Mouse (Mus musculus): ENCODE measurements at regions not wholly inside any gene's neighbourhood (a gene's known extent, or its start where the extent isn't known, plus 50 kb on each side); places are given as distances from the start of the nearest gene placed in this dataset.

DNA sequence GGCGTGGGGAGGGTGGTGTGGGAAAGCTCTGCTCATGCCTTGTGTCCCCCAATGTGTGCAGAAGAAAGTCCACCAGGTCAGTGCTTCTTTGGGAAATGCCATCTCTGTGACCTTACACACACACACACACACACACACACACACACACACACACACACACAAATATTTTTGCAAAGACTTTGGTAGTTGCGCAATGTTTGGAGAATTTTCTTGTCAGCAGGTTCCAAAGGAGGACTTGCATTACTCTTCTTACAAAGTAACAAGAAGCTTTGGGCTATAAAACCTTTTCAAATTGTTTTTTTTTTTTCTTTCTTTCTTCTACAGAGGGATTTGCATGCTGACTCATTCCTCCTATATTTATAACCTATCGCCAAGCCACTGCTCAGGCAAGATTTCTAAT, 59.1 kb upstream of the Npvf start:
- DNase-seq: no peak

DNA sequence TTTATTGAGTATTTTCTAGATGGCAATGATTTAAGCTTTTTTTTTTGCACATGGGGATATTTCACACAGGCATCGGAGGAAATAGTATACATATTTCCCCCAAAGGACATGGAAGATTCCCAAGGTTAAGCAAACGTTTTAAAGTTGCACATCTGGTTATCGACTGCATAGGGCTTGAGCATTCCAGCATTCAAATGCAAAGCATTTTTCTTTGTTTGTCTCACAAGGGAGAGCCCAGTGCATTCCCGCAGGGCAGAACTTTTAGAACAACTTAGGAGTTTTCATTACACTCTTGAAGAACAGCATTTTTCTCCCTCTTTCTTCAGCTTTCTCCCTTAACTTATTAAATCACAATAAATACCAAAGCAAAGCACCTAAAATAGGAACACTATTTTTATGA, 64.4 kb upstream of the Npvf start:
- DNase-seq: no peak

DNA sequence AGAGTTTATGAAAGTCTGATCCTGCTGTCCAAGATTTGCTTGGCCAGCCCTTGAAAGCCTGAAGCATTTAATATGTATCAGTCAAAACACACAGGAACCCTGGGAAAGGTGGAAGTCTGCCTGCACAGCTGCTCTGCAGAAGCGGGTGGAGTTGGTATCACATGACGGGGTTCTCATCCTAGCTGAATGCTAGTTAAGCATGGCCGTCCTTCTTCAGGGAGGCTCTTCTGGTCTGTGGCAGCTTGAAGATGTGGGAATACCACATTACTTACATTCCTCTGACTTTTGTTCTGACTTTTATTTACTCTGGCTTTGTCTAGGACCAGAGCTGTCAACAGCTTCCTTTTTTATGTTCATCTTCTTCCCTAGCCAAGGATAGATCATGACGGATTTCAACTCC, 66.1 kb upstream of the Npvf start:
- no peak for DNase-seq

DNA sequence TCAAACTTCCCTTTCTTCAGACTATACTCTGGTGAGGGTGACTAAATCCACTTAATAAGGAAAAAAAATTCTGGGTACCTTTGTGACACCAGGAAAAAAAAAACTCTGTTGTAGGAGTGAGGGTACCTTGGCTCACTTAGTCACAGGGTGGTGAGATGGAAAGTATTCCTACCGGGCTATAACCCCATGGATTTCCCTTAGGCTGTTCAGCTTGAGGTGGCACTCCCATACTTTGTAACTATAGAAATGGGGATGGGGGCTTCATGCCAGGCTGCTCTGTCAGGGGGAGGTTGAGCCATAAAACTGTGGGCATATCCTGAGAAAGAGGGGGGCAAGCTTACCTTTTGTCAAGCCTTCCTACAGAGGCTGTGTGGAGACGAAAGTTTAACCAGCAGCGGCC, 71.4 kb upstream of the Npvf start:
- DNase-seq: no peak

DNA sequence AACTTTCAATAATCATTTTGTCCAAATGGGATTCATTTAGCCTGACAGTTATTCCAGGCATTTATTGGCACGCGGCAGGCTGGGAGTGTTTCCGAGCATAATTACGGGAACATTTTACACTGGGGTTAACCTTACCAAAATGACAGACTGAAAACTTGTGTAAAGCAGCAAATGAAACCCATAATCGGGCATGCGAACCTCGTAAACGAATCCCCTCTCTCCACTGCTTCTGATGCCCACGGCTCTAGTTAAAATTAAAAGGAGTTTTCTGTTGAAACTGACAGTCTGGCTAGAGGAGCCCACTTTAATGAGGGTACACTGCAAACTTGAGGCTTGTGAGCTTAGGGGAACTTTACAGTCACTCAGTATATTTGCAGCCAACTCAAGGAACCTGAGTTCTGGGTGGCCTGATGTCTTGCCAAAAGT, 71.9 kb upstream of the Npvf start:
- no peak for DNase-seq

DNA sequence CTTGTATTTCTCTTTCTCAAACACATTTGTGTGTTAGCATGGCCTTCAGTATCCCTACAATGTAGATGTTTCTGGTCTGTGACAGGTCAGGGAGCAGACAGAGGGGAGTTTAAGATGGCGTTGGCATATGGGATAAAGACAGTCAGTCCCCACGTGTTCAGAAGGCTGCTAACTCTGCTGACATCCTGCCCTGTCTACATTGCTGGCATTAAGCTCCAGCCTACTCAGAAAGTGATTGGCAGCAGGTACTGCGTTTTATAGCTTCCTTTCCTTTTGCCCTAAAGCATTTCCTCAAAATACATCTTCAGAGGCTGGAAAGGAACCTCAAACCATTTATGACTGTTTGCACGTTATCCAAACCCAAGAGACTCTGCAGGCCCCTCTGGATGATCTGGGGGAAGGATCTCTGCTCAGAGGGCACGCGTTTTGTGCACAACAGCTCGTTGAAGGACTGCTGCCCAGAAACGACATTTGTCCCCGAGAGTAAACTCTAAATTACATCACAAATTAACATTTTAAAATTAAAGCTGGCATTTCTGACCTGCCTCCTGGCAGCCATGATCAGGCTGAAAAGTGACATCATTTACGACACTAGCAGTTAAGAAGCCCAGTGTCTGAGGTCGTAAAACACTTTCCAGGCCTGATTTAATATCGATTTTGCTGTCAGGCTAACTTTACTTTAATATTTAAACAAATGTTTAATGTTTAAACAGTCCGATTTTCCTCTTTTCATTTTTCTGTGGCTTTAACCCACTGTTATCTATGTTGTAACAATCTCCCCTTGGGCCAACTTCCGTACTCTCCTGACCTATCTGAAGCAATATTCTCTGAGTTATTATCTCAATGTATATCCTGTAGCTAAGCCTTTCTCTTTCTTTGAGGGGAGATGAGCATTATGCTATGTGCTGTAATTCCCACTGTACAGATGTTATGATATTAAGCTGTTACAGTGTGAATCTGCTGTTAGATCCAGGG, 76.8 kb upstream of the Npvf start:
- no peak for DNase-seq

DNA sequence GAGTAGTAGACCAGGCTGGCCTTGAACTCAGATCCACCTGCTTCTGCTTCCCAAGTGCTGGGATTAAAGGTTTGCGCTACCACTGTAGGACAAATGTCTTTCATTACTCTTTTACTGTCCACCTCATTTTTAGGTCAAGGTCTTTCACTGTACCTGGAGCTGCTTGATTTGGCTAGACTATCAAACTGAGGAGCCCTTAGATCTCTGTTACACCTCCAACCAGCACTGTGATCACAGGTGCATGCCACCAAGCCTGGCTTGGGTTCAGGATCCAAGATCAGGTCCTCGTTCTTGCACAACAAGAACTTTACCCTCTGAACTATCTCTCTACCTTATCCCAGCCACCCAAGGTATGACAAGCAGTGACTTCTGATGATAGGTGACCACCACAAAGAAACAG, 80.5 kb upstream of the Npvf start:
- DNase-seq: no peak

DNA sequence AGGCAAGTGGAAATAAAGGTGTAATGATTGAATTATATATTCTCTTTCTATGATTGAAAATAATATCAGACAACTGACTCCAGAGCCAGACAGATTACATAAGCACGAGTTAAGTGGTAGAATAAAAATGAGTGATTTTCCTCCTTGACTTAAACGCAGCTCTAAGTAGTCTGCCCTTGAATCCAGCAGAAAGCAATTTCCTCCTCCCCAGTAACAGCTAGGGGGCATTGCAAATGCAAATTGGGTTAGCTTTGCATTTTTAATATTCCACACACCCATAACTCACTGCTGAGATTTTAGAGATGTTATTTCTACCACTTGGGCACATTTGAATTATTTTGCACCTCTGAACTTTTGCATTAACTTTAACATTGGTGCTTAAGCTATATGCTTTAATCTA, 81.6 kb upstream of the Npvf start:
- DNase-seq: no peak

DNA sequence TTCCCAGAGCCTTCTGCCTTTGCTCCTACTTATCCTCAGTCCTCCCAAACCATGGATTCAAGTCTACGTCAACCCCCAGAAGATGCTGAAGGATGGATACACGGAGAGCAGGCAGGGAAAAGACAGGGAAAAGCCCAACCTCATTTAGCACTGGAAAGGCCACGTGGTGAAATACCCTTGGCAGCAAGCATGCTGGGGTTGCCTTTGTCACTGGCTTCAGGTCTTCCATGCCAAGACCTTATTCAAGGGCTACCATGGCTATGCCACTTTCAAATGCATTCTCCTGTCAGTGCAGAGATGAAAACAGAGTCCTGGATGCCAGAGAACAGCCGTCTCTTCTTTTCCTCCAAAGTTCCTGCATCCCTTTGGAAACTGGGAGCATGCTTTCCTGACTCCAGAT, 87.8 kb upstream of the Npvf start:
- no peak for DNase-seq

DNA sequence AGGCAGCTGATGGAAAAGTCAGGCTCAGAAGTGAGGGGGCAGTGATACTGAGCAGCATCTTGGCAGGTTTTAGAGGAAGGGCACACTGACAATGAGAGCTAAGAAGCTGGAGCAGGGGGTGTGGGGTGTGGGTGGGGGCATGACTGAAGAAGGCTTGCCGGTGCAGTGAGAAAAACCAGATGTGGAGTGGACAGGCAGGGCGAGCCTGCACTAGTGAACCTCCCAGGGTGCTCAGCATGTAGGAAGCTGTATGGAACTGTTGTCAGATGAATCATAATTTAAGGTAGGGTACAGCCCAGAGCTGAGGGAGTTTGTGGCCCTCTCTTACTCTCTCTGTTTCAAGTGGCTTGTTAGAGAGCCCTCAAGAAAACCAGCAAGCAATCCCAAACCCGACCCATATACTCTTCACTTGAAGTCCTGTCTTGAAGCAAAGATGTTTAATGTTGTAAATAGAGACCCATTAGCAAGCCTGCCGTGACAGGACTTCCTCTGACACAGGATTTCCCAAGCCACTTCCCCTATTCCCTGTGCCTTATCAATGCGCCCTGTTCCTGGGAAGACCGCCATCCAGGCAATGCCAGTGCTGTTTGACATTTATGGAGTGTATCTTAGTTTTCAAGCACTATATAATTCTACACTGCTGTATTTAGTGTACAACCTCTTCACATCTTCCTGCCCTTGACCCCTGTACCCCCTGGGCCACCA, 90.4 kb upstream of the Npvf start:
- DNase-seq: no peak

DNA sequence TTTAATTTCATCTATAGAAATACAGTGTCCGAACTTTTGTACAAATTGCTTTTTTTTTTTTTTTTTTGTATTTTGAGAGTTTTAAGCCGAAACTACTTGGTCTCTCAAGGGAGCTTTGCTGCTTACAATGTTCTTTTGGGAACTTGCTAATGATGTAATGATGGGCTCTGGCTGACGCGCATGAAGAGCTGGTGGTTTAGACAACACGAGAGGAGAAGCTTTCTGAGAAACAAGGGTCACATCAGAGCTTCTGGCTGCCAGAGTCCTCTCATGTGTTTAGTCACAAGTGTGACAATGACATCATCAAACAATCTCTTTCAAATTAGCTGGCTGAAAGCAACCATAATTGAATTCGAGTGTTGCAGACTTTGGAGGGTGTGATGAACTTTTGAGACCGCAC, 98.9 kb upstream of the Npvf start:
- no peak for DNase-seq

DNA sequence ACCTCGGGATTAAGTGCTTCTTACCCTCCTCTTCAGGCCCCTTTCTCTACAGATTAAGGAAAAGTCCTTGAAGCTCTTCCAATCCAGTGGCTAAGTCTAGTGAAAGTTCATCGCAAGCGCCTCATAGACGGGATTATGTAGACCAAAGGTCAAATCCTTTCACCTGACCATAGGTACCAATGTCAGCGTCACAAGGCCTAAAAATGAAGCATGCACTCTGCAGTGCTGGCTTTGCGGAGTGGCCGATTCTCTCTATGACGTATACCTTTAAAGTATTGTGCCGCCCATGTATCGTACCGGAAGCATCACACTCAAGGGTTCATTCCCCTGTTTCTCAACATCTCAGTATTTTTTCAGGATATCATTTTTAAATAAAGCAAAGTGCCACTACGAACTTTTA, 100.5 kb upstream of the Npvf start:
- DNase-seq: no peak

DNA sequence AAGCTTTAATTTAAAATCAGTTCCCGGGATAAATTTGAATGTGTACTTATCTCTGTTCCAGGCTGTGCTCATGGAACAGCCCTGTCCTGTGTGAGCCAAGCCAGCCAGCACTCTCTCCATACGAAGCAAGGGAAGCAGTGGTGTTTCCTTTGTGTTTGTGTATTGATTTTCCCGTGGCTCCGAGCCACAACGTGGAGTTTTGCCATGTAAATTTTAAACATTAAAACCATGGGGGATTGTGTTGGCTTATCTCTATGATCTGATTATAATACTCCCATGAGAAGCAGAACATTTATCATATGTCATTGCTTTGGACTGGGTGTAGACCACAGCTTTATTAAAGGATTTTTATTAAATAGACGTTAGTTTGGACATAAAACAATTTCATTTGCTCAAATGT, 106.1 kb upstream of the Npvf start:
- no peak for DNase-seq

DNA sequence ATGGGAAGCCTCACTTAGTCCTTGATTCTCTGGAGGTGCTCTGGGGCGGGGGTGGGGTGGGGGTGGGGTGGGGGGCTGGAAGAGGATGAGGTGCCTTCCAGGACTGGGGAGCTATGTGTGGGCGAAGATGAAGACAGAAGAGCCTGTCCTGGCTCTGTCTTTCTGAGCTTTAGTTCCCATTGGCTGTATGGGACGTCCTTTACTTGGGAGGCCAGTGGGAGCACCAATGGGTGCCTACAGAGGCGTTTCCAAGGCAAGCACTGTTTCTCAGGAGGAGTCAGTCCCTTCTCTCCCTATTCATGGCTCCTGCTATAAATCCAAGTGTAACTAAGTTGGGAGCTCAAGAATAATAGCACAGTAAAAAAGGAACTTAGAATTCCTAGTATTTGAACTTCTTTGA, 108.9 kb upstream of the Npvf start:
- peak; percentile 60 for DNase-seq

DNA sequence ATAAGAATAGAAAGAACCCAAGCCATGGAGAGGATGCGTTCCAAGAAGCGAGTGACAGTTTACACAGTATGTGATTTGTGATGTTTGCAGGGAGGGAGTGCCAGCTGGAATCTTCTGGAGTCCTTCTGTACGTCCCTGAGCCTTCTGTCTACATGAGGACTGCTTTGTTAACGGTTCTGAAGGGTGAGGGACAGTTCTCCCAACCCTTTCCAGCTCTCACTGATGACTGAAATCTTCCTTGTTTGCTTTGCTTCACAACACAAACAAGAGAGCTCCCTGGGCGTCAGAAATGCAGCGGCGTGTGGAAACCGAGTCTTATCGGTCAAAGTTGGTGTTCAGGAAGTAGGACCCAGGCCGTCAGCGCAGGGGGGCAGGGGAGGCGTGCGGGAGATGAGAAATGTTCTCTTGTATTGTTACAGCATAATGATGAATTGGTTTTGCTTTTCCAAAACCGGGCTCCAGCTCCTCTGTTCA, 112.2 kb upstream of the Npvf start:
- DNase-seq: no peak

DNA sequence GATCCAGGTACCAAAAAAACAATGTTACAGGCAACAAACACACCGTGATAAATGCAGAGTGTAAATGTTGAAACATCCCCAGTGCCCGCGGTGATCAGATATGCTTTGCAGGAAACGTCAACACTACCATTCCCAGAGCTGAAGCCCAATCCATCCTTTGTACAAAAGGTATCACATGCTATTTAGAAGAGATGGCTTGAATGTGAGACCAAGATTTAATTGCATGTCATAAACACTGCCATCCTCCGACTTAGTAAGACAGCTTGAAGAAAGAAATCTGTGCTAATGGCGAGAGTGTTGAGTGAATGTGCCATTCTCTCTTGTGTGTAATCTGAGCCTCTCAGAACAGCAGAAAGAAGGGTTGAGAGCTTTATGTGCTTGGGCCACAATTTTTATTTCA, 112.9 kb upstream of the Npvf start:
- DNase-seq: no peak

DNA sequence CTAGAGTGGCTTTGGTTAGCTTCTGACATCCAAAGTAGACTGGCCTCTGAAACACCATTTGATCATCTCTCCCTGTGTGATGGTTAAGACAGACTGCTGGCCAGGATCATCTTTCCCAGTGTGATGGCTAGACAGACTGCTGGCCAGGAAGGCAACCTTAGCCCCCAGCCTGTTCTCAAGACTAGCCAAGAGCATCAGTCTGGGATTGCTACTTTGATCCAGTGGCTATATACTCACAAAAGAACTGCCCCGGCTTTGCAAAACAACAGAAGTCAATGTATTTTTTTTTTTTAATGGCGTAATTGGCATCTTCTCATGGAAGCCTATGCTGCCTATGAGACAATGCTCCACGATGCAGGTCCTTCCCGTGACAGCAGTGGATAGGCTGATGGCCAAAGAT, 113.6 kb upstream of the Npvf start:
- no peak for DNase-seq

DNA sequence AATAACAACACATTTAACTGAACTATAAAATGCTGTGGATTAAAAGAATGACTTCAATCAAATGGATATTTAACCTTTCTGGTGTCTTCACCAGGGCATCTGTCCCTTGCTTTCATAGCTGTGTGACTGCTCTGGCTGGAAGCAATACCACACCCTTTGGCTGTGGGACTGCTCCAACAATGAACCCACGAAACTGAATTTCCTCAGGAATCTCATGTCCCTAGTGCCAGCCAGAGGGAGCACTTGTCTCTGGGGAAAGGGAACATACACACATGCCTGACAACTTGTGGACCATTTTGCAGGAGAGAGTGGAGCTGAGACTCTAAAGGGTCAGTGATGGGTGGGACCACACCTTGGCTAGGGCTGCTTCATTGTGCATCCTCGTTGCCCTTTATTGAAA, 114.9 kb upstream of the Npvf start:
- DNase-seq: no peak

DNA sequence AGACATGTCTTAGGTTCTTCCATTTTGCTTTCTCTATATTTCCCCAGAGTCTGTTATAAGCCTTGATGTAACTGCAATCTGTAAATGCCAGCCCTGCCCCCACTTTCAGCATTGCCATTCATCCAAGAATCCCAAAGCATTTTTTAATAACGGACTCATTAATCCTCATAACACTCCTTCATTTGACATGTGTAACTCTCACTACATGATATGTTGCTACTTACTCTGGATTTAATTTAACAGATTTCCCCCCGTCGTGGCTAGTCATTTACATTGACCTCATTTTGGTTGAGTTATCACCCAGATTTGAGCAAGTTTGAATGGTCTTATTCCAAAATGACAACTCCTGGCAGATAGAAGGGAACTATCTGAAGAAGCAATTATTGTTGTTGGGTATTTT, 116.2 kb upstream of the Npvf start:
- no peak for DNase-seq

DNA sequence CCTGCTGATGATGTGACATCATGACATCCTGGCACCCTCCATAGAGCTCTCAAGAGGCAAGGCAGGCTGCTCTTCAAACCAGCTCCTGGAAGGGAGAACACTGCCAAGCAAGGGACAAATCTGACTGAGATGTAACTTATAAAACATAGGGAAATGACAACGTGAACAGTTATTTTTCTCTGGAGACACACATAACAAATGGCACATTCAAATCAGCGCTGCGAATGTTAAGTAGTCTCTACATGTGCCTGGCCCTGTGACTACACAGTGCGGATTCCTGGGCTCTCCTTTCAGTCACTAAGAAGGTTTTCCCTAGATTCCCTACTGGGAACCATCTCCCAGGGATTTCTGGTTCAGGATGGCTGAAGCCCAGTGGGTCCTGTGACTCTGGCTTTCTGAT, 121.4 kb upstream of the Npvf start:
- DNase-seq: no peak

DNA sequence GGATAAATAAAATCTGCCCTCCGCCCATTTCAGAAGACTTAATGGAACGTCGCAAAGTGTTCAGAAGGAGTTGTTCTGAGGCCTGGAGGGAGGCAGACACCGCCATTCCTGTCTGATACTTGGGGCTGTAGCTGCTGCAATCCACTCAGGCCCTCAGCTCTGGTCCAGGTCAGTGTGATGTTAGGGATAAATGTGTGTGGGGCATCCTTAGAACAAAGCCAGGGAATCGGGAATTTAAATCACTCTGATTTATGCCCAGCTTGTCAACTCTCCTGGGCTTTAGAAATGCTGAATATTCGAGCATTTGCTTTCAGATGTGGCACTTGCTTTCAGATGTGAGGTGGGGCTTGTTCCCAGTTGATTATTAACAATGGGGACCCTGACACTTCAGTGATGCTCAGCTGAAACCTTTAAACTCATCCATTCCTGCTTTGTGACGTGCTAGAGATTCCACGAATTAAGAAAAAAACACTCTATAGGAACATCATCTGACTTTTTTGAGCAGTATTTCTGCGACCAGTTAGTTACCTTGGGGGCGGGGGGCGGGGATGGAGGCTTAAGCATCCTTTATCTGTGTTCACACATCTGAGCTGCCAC, 122.1 kb upstream of the Npvf start:
- no peak for DNase-seq

DNA sequence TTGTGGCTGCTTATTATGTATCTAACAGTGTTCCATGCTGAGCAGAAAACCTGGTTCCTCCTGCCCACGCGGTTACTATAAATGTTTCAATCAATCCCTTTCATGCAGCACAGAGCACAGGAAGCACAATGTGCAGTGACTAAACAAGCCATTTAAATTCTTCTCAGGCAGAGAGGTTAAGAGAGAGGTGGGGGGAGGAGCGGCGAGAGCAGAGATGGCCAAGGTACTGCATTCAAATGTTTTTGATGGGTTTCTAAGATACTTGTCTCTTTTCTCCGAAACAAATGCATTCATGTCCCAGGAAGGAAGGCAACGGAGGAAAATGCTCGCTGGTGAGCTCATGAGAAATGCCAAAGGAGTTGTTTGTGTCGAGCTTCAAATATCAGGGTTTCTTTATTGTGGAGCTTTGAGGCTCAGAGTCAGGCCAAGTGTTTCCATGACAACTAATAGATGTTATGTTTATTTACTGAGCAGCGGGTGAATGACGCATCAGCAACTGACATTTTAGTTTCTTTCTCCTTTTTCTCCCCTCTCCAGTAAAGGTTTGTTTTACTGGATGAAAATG, 122.8 kb upstream of the Npvf start:
- peak; percentile 12 for DNase-seq

DNA sequence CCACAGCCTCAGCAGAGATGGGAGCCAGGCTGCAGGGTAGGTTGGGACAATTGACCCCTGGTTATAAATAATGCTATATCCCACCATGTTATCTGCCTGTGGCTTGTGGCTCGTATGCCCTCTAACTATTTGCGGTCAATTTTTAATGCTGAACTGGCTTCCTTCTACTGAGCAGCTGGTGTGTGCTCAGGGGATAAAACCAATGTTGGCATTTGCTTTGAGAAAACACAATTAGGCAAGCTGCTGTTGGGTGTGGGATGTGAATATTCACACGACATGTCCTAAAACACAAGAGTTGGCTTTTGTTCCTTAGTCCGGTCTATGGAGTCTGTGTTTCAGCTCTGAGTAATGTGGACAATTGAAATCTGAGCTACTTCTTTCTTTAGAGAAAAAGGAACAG, 123.6 kb upstream of the Npvf start:
- DNase-seq: no peak
